Mouse (Mus musculus): ENCODE results near the gene Sbf2.
A peak's percentile ranks its signal among the peaks of the same experiment; 100 is the strongest.
"Not testable (repeated sequence)": the region's sequence is repeated elsewhere in the genome, so short reads cannot be mapped to it uniquely, and the experiment has no call there.

The Sbf2 gene

DNA sequence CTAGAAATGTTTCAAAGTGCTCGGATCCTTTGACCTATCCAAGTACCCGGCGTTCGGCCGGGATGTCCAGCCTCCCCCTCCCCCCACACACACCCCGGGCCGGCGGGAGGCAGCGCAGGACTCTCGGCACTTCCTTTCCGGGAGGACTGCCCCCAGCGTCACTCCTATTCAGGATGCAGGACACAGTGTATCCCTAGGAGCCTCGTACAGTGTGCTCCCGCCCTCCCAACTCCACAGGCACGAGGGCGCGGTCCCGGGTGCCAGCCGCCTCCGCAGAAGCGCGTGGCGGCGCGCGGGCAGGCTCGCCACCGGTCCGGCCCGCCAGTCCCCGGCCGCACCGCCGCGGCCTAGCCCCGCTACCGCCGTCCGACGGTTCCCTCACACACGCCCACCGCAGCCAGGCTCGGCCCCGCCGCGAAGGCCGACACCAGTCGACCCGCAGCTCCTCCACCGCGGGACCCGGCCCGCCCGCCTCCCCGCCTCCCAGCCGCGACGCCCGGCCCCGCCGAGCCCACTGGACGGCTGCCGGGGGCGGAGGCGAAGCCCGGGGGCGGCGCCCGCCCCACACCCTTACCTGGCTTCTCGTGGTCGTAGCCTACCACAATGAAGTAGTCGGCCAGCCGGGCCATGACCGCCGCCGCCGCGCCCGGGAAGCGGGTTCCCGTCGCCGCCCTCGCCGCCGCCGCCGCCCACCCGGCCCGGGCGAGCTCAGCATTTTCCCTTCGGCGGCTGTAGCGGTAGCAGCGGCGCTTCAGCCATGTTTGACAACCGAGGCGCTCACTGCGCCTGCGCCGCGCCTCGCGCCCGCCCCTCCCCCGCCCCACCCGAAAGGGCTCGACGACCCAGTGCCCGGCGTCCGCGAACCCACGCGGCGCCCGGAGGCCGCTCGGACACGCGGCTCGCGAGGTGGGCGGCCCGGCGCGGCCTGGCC, at the start of gene Sbf2:
TSS of gene Sbf2 (minus strand) at position 790 of the 931 bp plus-strand sequence.
- peak; percentile 49 for DNase-seq (ENCODE audit: low read depth, low spot score)

- DNase-seq (ENCODE audit: low read depth, low spot score), result no peak
Measured at GRCm38 (mm10) chr7:110658378-110658928, 43.7 kb upstream of the Sbf2 start.

DNA sequence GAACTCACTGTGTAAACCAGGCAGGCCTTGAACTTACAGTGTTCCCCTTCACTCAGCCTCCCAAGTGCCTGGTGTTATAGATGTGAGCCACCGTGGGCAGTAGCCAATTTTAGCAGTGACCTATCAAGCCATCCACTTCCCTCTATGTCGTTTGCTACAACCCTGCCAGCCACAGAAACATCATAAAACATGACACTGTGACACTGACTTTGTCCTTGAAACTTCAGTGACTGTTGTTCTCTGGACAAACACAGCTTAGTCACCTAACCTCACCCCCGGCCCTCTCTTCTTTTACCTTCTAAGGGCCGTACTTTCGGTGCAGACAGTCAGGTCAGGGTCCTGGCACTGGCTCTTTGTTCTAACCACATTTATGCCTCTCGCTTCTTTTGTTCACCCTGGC, 41.2 kb upstream of the Sbf2 start:
- DNase-seq (ENCODE audit: low read depth, low spot score), result no peak

DNA sequence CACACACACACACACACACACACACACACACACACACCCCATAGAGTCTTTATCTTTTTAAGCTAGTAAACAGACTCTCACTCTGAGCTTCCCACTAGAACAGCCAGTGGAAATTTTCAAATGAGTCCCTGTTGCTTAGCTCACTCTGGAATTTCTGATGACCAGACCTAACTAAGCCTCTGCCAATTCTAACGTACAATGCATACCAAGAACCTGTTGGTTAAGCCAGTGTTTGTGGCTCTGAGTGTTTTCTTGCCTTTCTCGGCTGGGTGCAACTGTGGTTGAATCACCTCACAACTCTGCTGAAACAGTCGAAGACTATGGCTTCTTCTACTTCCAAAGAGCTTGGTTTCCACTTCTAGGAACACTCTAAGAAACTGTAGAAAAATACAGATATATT, 40.5 kb upstream of the Sbf2 start:
- DNase-seq (ENCODE audit: low read depth, low spot score), result no peak

GRCm38 (mm10) chr7:110651091-110651490, 36.4 kb upstream of the Sbf2 start:
- no peak for DNase-seq (ENCODE audit: low read depth, low spot score)

GRCm38 (mm10) chr7:110650491-110650890, 35.8 kb upstream of the Sbf2 start:
- no peak for DNase-seq (ENCODE audit: low read depth, low spot score)

DNA sequence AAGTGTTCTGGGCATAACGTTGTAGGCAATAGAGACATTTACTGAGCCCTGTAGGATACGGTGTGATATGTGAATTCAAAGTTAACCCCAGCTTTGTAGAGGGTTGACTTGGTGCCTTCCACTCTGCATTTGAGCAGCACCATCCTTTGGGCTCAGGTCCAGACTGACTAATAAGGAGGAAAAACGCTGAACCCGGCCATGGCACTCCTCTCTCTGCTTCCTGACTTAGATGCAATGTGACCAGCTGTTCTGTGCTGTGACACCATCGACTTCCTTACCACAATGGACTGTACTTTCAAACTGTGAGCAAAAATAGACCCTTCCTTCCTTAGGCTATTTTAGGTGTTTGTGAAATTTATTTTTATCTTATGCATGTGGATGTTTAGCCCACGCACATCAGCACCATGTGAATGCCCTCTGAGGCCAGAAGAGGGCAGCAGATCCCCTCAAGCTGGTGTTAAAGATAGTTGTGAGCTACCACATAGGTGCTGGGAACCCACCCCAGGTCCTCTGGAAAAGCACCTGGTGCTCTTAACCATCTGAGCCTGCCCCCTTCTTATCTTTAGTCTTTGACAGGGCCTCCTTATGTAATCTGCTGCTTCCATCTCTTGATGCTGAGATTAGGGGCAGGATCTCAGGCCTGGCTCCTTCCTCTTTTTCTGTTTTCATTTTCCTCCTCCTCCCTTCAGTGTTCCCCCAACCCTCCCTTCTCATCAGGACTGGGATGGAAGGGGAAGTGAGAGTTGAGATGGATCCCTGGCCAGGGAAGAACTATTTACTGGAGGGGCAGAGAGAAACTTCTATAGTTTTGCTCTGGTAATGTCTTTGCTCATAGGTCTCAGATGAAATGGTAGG, 34.6 kb upstream of the Sbf2 start:
- no peak for DNase-seq (ENCODE audit: low read depth, low spot score)

DNA sequence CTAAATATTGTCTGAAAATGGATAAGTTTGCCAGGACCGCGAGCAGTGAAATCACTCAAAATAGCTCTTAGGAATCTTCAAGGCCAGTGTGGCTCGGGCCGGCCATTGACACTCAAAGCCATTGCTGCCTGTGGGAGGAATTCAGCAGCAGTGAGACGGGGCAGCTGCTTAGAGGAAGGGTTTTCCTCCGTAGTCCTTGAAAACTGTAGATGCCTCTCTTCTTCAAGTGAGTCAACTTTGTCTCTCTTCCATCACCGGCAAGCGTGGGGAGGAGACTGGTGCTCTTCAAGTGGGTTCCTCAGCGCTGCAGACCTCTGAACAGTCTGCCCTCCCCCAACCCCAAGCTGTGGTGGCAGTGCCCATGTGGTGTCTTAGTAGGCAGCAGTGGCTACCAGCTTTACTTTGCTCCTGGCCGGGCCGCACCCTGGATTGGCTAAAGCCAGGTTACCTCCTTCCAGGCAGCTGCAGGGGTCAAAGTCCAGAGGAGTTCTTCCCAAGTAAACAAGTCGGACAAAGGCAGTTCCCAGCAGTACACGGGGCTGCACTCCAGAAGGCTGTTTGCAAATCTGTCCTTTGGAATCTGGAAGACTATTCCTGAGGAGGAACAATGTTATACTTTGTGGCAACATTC, 33.8 kb upstream of the Sbf2 start:
- DNase-seq (ENCODE audit: low read depth, low spot score), result no peak

DNA sequence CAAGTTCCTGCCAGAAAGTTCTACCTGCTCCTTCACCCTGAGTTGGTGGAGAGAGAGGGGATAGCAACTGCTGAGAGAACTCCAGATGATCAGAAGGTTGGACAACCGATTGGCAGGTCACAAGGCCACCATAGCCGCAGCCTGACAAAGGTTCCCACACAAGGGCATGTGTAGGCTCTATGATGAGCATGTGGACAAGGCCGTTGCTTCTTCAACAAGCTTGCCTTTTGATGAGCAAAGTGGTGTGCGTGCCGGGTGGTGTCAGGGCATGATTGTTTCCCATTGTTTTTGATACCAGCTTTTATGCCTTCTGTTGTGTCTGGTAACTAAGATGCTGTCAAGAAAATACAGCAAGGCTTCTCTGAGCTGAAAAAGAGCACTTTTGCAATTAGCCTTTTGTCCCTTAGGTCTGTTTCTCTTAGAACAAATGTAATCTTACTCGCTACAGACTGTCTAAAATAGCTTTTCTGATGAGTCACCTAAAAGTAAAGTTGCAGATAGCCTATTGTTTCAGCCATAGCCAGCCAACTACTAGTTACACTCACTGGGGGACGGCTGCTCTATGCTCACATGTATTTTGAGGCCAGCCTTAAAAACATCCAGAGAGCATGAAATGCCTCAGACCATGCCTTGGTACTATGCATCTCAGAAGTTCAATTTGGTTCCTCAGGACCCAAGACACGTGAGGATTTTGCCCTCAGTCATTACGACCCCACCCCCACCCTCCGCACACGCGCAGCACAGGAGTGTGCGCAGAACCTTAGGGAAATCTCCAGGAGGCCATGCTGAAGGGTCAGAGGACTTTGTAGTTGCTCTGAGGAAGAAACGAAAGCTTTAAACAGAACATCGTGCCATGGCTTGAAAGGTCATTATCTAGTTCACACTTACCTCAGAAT, 33.1 kb upstream of the Sbf2 start:
- DNase-seq (ENCODE audit: low read depth, low spot score), result no peak

GRCm38 (mm10) chr7:110646611-110647407, 32.1 kb upstream of the Sbf2 start:
- DNase-seq (ENCODE audit: low read depth, low spot score), result no peak

- DNase-seq (ENCODE audit: low read depth, low spot score), result no peak
Measured at GRCm38 (mm10) chr7:110645859-110646258, 31.1 kb upstream of the Sbf2 start.

- no peak for DNase-seq (ENCODE audit: low read depth, low spot score)
Measured at GRCm38 (mm10) chr7:110645311-110645710, 30.6 kb upstream of the Sbf2 start.

- DNase-seq (ENCODE audit: low read depth, low spot score), result not testable (repeated sequence)
Measured at GRCm38 (mm10) chr7:110639958-110640357, 25.2 kb upstream of the Sbf2 start.

DNA sequence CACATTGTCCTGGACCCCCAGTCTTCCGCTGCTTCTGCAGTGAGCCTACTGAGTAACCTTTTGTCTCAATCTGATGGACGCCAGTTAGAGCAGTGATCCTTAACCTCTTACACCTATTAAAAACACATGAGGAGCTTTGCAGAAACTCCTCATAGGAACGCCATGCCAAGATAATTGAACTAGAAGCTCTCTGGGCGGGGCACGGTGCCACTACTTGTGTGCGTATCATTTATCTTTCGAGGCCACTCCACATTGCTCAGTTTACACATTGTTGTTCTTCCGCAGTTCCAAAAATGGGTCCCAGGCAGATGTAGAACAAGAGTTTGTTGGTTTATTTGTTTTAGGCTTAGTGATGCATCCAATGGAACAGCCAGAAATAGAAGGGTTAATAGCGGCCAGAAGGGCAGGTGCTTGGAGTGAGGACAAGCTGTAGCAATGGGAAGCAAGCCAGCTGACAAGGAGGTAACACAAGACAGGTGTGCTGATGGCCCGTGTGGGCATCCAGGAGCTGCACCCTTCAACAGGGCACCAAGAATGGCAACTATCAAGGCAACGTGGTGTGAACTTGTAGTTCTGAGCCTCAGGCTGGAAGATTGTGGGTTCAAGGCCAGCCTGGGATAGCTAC, 24.7 kb upstream of the Sbf2 start:
- DNase-seq (ENCODE audit: low read depth, low spot score), result no peak

DNA sequence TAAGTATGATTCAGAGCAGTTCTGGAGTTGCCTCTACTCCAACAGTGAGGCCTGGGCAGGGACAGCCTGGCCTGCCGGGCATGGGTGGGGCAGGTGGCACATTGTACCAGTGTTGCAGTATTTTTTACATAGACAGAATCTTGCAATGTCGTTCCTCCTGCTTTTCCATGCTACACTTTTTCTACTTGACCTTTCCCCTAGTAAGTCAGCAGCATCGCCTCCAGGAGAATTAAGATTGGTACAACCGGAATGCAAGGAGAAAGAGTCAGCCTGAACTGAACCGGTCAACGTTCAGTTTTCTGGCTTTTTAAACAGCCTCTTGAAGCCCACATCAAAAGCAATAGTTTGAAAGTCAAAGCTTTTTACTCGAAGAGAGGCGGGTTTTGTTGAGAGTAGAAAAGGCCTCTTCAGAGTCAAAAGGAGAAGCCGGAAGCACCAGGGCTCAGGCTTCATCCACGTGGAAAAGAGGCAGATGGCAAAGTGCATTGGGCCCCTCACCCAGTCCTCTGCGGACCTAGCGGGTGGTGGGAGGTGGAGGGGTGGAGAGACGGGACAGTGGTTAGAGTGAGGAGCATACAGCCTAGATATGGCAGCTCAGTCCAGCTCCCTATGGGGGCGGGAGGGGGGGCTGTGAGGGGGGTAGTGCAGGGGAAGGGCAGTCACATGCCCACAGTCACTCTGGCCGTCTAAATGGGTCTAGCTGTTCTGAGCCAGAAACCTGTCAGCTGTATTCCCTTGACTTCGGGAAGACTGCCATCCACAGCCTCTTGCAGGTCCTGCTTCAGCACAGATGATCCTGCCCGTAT, 23.8 kb upstream of the Sbf2 start:
- DNase-seq (ENCODE audit: low read depth, low spot score), result no peak

GRCm38 (mm10) chr7:110636559-110636958, 21.8 kb upstream of the Sbf2 start:
- DNase-seq (ENCODE audit: low read depth, low spot score), result no peak

GRCm38 (mm10) chr7:110635929-110636328, 21.2 kb upstream of the Sbf2 start:
- DNase-seq (ENCODE audit: low read depth, low spot score), result no peak

DNA sequence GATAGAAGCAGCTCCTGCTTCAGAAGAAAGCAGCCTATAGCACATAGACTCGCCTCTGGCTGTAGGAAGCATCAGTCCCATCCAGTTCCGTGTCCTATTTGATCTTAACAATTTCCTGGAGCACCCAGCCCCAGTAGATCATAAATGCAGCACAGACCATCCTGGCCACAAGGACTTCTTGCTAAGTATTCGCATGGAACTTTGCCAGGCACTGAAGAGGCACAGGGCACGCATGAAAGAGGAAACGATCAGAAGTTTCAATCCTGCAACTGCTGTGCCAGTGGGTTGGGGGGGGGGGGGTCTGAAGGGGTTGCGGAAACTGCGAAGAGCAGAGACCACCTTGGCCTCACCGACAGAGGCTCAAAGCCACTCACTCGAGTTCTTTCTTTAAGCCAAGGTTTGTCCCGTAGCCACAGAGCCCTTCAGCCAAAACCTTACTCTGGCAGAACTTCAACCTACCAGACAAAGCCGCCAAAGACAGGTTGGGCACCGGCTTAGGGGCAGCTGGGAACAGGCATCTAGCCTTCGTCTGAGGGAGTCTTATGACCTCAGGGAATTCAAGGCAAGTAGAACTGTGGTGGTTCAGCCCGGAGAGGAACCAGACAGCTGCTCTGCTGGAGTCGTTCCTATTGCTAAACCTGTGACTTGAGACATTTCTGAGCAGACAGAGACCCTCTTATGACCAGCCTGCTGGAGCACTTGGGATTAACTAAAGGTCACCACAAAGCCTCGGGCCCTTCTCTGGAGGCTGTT, 16.6 kb upstream of the Sbf2 start:
- DNase-seq (ENCODE audit: low read depth, low spot score), result no peak

Data from telencephalon, adult 2 months (tissue).